Mouse (Mus musculus): ENCODE data around the gene Myo5c.

DNA sequence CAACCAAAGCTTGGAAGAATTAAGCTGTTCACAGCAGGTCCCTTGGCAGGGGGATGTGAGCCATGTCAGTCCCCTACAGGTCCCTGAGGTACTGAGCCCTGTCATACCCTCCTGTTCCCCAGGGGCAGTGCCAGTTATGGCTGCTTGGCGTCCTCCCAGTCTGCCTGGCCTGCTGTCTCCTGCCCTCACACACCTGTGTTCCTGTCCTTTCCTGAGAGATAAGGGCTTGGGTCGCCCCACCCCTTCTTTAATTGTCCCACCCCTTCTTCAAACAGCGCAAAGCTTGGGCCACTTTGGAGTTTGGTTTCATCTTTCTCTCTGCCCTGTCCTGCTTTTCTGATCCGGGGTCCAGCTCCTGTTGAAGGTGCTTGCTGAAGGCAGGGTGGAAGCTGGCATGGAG, 27.0 kb downstream of the Myo5c start:
- TF ChIP-seq CTCF (IDR thresholded peaks at IDR 0.05; ENCODE audit: borderline replicate concordance, control insufficient read depth, extremely low read depth, insufficient read depth, low read length, poor library complexity), result no peak
- TF ChIP-seq POLR2A (IDR thresholded peaks at IDR 0.05; ENCODE audit: control insufficient read depth, extremely low read depth, insufficient read depth, low read length, poor library complexity), result no peak

All from thymus, adult 2 months (tissue).